Mouse (Mus musculus) neutrophil, adult 5-6 weeks (primary cell): ENCODE measurements around the gene Pttg1. TPM values are rescaled to one million over a fixed set of nuclear protein-coding genes. Genes with fewer than 3 reads are reported as not detected.
A peak's percentile ranks its signal among the peaks of the same experiment; 100 is the strongest.

ENCODE experiments used
- ATAC-seq: fragments of 151-379, 151-347 bp; 2 replicates; pipeline ENCODE4 v1.8.0; 2017; ENCODE audit warnings: mild to moderate bottlenecking, moderate TSS enrichment; ENCODE audit not compliant: insufficient number of reproducible peaks, poor library complexity, low FRiP score, severe bottlenecking; ENCODE audit errors: extremely low read depth
- total RNA-seq: library from RNA; stranded (forward); fragments of 200-1000 nt; gene quantifications from 2 replicates; pipeline ENCODE4 v1.2.3, GENCODE M21; 2017

Pttg1 gene
- total RNA-seq, 1 experiment from 2014 or later = 121 TPM

DNA sequence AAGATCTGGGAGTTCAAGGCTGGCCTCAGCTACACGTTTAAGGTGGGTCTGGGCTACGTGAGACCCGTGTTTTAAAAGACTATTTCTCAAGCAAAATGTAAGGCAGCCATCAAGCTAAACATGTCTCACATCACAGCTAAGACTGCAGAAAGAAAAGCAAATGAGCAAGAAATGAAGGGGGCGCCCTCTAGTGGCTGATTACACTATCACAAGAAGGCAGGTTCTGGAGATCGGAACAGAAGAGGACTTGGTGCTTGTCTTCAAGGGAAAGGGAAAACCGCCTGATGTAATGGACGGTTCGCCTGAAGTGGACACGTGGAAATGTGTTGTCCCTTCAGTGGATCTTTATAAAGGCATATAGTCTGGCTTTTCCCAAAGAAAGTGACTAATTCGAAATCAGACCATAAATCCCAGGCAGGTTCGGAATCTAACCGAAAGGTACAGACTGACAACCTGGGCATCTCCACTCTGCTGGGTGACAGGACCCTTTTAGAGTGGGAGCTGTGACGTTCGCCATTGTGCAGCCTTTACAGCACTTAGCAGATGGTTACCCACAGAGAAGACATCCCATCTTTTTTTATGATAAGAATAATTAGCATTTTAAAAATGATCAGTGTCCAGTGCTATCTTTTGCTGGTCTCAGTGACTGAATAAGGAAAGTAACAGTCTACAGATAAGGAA, 13.1 kb downstream of the Pttg1 start:
- ATAC-seq = peak; percentile 66; the same call in 1 of the 2 replicates

DNA sequence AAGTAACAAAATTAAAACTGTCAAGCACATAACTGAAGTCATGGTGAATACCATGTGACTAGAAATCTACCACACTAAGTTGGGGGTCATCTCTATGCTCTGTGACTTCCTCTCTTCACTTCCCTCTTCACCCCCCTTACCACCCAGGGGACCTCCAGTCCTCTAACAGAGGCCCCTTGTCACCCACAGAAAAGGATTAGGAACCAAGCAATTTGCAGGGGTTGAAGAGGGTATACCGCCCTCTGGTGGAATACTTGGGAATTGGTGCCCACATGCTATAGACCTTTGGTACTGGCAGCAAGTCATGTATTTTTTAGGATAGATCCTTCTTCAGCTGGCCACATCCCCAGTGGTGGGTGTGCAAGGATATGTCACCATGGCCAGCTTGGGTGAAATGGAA, 14.6 kb downstream of the Pttg1 start:
- peak; percentile 90 for ATAC-seq

DNA sequence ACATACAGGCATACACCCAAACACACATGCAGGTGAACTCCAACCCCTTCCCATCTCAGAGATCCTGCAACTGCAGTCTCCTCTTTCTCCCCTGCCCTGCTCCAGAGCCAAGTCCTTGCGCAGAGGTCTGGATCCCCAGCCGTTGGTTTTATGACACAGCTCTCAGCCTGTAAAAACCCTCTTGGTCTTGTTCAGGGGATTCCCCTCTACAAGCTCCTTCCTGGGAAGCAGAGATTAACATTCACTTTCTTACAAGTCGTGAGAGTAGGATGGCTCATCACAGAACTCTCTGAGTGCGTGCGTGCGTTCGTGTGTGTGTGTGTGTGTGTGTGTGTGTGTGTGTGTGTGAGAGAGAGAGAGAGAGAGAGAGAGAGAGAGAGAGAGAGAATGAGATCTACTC, 15.8 kb downstream of the Pttg1 start:
- ATAC-seq = no peak

DNA sequence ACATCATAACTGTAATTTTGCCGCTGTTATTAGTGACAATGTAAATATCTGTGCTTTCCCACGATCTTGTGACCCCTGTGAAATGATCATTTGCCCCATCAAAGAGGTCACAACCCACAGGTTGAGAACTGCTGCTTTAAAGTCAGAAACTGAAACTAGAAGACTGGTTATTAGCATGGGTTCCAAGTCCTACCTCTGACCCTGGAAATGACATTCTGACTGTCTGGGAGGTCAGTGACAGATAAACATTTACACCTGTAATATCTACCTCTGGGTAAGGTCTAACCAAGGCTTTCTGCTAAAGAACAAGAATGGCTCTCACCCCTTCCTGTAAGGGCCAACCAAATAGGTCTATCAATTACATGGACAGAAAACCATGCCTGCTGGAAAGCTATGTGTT, 17.2 kb downstream of the Pttg1 start:
- ATAC-seq = no peak

DNA sequence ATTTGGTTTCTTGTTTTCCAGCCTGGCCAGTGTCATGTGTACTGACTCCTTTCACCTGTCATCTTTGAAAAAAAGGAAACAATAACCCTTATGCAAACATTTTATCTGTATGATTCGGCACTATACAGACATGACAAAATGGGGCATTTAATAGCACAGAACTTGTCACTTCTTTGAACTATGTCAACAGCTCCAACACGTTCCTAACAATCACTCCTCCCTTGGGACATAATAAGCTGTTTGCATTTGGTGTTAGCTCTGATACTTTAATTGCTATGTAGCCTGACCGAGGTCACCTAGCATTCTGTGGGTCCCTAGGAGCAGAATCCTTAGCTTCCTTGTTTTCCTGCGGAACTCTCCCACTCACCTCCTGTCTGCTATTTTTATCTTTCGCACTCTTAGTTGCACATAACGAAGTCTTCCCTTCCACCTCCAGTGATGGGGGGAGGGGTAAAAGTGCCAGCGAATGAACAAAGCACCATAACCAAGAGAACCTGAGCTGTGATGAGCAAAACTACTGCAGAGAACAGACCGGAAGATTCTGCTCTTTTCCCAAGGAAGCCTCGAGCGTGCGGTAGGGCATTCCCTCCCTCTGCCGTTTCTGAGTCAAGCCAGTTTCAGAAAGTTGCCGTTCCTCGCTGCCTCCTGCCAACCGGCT, 21.8 kb downstream of the Pttg1 start:
- no peak for ATAC-seq

DNA sequence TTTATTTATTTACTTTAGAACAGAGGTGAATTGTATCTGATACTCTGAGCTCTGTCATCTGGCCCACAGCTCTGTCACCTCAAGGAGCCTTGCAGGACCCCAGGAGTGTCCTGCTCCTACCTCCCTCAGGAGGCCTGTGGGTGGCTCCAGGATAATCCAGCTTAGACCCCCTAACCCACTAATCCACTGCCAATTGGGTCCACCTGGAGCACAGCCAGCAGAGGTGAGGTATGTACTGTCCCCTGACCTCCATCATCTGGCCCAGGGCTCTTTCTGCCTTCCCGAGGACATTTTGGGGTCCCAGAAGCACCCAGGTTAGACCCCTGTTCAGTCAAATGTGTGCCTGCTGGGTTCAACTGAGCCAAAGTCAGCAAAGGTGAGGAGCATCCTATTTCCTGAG, 25.9 kb downstream of the Pttg1 start:
- ATAC-seq = no peak

DNA sequence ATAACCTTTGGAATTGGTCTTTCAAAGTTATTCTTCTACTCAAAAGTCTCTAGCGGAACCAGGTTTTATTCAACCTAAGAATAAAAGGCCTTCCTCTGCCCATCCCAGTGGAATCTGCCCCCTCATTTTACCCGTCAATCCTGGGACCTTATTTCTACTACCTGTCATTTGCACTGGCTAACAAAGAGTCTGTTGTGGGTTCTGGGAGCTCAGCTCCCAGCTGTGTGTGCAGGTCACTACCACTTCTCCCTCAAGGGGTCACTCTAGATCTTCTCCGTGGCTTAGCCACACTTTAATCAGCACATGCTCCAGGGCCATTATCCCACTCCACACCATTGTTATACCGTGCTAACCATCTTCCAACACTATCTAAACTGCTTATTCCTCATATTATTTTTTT, 26.8 kb downstream of the Pttg1 start:
- no peak for ATAC-seq

DNA sequence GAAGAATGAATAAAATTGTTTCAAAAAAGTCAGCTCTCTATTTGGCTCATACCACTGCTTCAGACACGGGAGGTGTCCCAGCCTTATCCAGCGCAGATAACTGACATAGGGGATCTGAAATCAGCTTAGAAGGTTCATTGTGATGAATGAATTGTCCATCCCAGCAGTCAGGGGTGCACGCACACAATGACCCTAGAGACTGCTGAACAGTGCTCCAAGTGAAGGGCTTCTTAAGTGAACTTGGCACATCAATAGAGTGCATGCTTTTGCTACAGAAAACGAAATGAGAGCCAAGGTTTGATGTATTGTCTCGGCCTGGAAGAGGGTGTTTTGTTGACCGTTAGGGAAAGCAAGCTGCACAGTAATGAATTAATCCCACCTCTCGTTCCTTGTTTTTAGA, 29.4 kb downstream of the Pttg1 start:
- ATAC-seq = no peak

DNA sequence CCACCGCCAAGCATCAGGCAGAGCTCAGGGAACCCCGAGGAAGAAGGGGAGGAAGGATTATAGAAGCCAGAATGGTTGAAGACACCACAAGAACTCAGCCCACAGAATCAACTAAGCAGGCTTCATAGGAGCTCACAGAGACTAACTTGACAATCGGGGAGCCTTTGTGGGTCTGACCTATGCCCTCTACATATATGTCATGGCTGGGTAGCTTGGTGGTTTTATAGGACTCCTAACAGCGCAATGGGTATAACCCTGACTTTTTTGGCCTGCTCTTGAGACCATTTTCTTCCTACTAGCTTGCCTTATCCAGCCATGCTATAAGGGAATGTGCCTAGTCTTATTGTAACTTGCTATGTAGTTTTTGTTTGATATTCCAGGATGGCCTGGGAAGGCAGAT, 29.8 kb downstream of the Pttg1 start:
- no peak for ATAC-seq

DNA sequence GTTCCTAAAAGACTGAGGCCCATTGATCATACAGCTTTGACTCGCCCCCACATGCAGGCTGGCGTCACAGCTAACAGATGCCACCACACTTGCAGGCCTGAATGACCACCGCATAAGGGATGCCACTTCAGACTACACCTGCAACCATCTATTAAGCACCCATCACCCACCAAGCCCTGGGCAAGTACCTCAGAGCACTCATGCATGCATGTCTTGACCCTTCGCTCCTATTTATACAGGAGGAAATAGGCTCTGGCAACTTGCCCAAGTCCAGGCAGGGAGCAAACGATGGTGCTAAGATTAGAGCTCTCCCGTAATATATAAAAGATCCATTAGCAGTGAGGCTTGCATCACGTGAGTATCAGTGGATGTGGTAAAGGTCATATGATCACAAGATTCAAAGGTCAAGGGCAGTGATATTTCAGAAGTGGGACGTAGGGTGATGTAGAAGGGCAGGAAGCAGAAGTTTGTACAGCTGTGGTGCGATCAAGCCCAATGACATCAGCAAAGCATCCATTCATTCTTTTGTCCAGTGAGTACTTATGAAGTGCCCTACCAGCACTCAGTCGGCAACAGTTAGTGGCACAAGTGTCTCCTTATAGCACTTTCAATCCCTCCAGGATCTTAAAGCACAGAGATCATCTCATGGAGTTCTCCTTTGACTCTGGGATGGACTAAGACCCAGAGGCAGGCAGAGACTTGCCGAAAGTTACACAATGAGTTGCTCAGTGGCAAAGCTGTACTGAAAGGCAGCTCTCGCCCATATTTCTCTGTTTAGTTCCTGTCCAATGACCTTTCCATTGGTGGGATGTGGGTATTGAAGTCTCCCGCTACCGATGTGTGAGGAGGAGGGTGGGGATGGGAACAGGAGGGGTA, 30.7 kb downstream of the Pttg1 start:
- peak; percentile 61; the same call in 1 of the 2 replicates for ATAC-seq

DNA sequence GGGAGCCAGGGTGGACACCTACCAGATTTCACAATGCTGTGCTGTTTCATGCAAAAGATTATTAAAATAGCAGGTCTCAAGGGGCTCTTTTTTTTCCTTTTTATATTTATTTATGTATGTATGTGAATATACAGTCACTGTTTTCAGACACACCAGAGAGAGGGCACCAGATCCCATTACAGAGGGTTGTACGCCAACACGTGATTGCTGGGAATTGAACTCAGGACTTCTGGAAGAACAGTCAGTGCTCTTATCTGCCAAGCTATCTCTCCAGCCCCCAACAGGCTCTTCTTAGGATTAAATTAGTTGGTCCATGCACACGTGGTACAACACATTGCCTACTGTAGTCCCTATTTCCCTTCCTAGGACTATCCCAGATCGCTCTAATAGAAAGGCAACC, 32.7 kb downstream of the Pttg1 start:
- ATAC-seq = no peak

DNA sequence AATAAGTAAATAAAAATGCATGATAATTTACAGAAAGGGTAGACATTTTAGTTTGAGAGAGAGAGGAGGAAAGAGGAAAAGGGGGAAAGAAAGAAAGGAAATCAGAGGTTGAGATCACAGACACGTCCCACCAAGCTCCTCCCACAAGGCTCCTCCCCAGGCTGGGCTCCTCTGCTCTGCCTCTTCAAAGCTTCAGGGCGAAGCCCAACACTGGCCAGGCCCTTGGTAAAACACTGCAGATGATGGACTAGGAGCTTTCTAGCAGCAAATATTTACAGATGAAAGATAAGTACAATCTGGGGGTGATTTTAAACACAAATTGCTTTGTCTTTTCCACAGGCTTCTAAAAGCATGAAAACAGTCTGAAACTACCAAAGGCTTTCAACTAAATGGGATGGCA, 33.3 kb downstream of the Pttg1 start:
- ATAC-seq = no peak

DNA sequence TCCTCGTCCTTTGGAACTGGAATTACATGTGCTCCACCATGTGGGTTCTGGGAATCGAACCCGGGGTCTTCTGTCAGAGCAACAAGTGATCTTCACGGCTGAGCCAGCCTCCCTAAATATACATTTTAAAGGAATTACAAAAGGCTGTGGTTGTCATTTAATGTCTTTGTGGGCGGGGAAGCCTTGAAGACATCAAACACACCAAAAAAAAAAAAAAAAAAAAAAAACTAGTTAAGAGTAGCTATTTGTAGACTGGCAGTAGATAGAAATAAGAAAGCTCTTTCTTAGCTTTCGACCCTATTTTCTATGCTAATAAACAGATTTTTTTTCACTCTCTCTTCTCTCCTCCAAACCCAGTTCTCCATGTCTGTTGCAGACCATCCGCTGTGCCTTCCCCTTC, 36.9 kb downstream of the Pttg1 start:
- ATAC-seq = no peak

DNA sequence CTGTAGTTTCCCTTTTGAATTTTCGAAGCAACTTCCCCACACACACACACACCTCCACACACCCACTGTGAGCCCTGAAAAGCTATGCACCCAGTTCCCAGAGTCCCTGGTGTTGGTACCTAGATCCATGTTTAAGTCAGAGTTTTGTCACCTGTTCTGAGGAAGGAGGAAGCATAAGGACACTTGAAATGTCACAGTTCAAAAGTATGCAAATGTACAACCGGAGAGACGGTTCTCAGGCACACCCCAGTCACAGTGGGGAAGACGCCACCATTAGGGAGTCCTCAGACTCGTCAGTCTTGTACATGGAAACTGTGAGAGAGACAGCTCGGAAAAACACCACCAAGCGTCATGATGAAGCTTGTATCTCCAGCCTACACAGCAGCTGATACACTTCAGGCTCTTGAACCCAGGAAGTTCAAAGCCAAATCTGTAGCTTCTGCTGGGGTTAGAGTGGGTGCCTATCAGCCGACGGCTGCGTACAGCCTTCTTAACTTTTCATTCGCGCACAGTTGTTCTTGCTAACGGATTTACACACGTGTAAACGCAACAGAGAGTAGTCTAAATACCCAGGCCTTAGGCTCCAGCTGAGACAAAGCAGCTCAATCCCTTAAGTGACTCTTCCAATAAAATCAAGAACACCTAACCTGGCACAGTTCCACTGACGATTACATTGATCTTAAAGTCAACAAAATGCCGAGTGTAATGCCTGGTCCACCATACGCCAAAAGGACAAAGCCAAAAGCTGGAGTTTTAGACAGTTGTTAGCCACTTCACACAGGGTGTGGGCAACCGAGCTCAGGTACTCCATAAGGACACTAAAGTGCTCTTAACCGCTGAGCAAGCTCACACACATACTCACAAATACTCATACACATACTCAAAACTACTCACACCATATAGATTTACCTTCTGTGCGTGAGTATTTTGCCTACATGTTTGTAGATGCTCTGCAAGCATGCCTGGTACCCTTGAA, 37.6 kb downstream of the Pttg1 start:
- peak; percentile 61 for ATAC-seq

DNA sequence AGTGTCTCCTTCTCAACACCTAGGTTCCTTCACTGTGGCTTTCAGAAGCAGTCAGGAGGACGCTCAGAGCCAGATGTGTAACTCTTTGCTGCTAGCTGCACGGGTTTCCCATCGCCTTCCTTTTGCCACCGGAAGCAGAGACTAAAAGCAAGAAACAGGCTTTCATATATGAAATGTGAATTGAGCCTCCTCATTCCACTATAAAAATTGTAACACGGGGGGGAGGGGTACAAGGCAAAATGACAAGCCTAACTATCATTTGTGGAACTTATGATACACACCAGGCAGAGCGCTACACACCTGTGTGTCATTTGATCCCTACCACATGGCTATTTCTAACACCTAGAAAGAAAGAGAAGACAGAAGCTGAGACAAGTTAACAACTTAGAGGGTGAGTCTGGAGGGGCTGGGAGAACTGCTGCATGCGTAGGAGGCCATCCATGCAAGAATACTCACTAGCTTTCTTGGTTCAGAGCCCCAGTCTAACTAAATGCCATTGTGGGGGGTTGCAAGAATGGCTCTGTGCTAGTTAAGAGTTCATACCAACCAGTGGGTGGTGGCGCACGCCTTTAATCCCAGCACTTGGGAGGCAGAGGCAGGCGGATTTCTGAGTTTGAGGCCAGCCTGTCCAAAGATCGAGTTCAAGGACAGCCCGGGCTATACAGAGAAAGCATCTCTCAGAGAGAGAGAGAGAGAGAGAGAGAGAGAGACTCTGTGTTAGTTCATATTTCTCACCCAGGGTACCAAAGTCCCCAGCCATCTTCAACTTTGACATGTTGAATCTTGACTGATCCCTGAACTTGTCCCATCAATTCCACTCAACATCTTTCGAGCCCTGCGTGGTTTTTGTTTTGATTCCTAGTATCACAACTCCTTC, 38.8 kb downstream of the Pttg1 start:
- ATAC-seq = no peak

DNA sequence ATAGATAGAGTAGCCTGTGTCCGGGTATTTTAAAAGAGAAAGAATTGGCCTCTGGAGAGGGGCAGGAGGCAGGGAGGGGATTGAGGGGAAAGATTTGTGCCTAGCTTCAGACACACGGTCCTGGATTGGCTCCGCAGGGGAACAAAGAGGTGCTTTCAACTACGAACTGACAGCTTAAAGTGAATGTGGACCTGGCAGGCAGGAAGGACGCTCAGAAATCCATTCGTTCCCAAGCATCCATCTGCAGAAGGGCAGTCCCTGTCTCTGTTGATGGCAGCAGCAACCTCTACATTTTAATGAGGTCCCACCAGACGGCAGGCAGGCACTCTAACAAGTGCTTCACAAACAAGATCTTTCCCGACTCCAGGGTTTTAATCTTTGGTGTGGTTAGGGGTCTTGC, 40.3 kb downstream of the Pttg1 start:
- ATAC-seq = no peak

DNA sequence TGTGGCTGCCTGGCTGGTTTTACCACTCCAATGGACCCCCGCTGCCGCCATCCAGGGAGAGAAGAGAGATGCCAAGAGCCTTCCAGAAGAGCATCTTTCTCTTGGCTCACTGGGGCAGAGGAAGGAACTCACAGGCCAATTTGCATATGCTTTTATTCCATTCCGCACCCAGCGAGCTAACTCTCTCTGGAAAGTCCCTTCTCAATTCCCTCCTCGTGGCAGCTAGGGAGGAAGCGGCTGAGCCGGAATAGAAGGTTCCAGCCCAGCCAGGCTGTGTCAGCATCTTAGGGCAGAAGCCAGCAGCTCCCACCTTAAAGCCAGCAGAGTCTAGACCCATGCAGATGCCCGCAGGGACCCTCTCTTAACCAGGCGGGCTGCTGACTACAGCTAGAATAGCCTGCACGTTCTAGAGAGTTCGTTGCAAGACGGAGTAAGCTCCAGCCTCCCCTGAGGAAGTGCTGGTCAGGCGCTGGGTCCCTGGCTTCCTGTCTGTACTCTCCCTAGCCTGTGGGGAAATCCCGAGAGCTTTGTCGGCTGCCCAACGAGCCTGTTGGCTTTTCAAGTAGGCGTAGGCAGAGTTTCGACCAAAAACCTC, 40.9 kb downstream of the Pttg1 start:
- peak; percentile 64 for ATAC-seq

DNA sequence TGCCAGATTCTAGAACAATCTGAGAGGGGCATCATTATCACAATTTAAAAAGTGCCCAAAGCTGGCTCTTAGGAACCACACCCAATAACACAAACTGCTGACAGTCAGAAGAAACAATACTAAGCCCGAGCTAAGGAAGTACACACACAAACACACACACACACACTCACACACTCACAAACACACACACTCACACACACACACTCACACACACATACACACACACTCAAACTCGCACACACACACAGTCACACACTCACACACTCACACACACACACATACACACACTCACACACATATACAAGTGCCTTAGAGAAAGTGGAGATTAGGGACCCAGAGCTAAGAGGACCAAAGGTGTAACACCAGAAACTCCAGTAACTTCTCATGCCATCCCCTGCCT, 42.5 kb downstream of the Pttg1 start:
- ATAC-seq = no peak
